Mouse (Mus musculus) stomach, embryonic 15.5 days (tissue): Measurements from ENCODE around the gene Ccdc162. TPM values are rescaled to one million over a fixed set of nuclear protein-coding genes. Genes with fewer than 3 reads are reported as not detected.

Experiments
- ATAC-seq: fragments of 200-750 bp; cut with Nextera tagmentation; 2 replicates; pipeline ENCODE4 v1.8.0; 2017; ENCODE audit warnings: low read depth, moderate number of reproducible peaks, moderate TSS enrichment; ENCODE audit not compliant: insufficient read depth, low FRiP score
- H3K27ac ChIP-seq: fragments of 300-500 bp; sonication (generic); 2 replicates; pipeline ENCODE4 v1.5.1; 2015; ENCODE audit warnings: mild to moderate bottlenecking, inconsistent platforms
- H3K27me3 ChIP-seq: fragments of 300-500 bp; sonication (generic); replicated peaks from 2 replicates; pipeline ENCODE4 v1.6.1; 2015; ENCODE audit warnings: inconsistent platforms
- H3K36me3 ChIP-seq: fragments of 300-500 bp; sonication (generic); 2 replicates; pipeline ENCODE4 v1.6.1; 2015; ENCODE audit warnings: inconsistent platforms
- H3K4me1 ChIP-seq: fragments of 300-500 bp; sonication (generic); 2 replicates; pipeline ENCODE4 v1.6.1; 2015; ENCODE audit warnings: inconsistent platforms
- H3K4me2 ChIP-seq: fragments of 300-500 bp; sonication (generic); 2 replicates; pipeline ENCODE4 v1.6.1; 2015; ENCODE audit warnings: mild to moderate bottlenecking, inconsistent platforms
- H3K4me3 ChIP-seq: fragments of 300-500 bp; sonication (generic); replicated peaks from 2 replicates; pipeline ENCODE4 v1.5.1; 2015; ENCODE audit warnings: inconsistent platforms
- H3K9ac ChIP-seq: fragments of 300-500 bp; sonication (generic); 2 replicates; pipeline ENCODE4 v1.6.1; 2015; ENCODE audit warnings: inconsistent platforms
- H3K9me3 ChIP-seq: fragments of 300-500 bp; sonication (generic); 2 replicates; pipeline ENCODE4 v1.6.1; 2016; ENCODE audit warnings: inconsistent platforms
- WGBS: fragments of 180-500 bp; shearing (Covaris S2); methylation state at CpG from one replicate; pipeline ENCODE4 v1.1.7; 2015; 5-methylcytosine and 5-hydroxymethylcytosine counted together
- polyA plus RNA-seq: library from polyadenylated mRNA; unstranded; fragments of >200 nt; fragmentation: Nextera tagmentation; extraction: Ambion mirVana; gene quantifications from 2 replicates; pipeline ENCODE4 v1.2.1, GENCODE M21; 2015

The Ccdc162 gene
- polyA plus RNA-seq, 1 experiment from 2014 or later = 0.96 TPM

GRCm38 (mm10) chr10:41586947-41587852 is 129.2 kb downstream of the Ccdc162 start:
- 68% methylated on average over 18 of the region's 18 CpGs for WGBS
- ATAC-seq = no peak
- Histone ChIP-seq H3K4me2 (no peak overlapping the region), H3K4me1 (no peaks in the 10 kb centered on the region), H3K9me3 (no peaks in the 10 kb centered on the region), H3K36me3 (no peaks in the 10 kb centered on the region), H3K27ac (no peak overlapping the region), H3K4me3 (no peak overlapping the region), H3K9ac (no peak overlapping the region), H3K27me3 (no peaks in the 10 kb centered on the region)

- 63% methylated on average over 6 of the region's 6 CpGs for WGBS
- Histone ChIP-seq H3K4me2 (no peak overlapping the region), H3K27me3 (no peaks in the 10 kb centered on the region), H3K4me1 (no peaks in the 10 kb centered on the region), H3K27ac (peak overlapping the region; percentile 31; the same call in 1 of the 2 replicates), H3K9ac (no peak overlapping the region), H3K9me3 (no peaks in the 10 kb centered on the region), H3K36me3 (no peaks in the 10 kb centered on the region), H3K4me3 (no peak overlapping the region)
- no peak for ATAC-seq
These were observed 133.1 kb downstream of the Ccdc162 start for GRCm38 (mm10) chr10:41583383-41583782.

- Histone ChIP-seq H3K9me3 (no peaks in the 10 kb centered on the region), H3K4me3 (no peak overlapping the region), H3K27ac (peak overlapping the region; percentile 31; the same call in 1 of the 2 replicates), H3K4me2 (no peak overlapping the region), H3K27me3 (no peaks in the 10 kb centered on the region), H3K4me1 (no peaks in the 10 kb centered on the region), H3K9ac (no peak overlapping the region), H3K36me3 (no peaks in the 10 kb centered on the region)
- peak; percentile 79 for ATAC-seq
- 10% methylated on average over 5 of the region's 5 CpGs for WGBS
These were observed 133.5 kb downstream of the Ccdc162 start for GRCm38 (mm10) chr10:41582901-41583361.

GRCm38 (mm10) chr10:41580441-41580840 is 136.0 kb downstream of the Ccdc162 start:
- no peak overlapping the region for H3K4me3 ChIP-seq
- no peaks in the 10 kb centered on the region for H3K36me3 ChIP-seq
- H3K9ac ChIP-seq = no peak overlapping the region
- no peaks in the 10 kb centered on the region for H3K4me1 ChIP-seq
- no peaks in the 10 kb centered on the region for H3K27me3 ChIP-seq
- no peak overlapping the region for H3K27ac ChIP-seq
- no peak for ATAC-seq
- H3K4me2 ChIP-seq = no peak overlapping the region
- WGBS = 62% methylated on average over 4 of the region's 4 CpGs
- H3K9me3 ChIP-seq = no peaks in the 10 kb centered on the region

GRCm38 (mm10) chr10:41578541-41578940 is 137.9 kb downstream of the Ccdc162 start:
- 71% methylated on average over 1 of the region's 1 CpGs for WGBS
- H3K36me3 ChIP-seq = no peaks in the 10 kb centered on the region

GRCm38 (mm10) chr10:41576328-41576833 is 140.1 kb downstream of the Ccdc162 start:
- no peaks in the 10 kb centered on the region for H3K9me3 ChIP-seq
- no peak overlapping the region for H3K9ac ChIP-seq
- peaks cover 14% of the 10 kb centered on the region; the same call in 1 of the 2 replicates for H3K4me1 ChIP-seq
- no peaks in the 10 kb centered on the region for H3K36me3 ChIP-seq
- H3K4me2 ChIP-seq = no peak overlapping the region
- 73% methylated on average over 7 of the region's 7 CpGs for WGBS
- no peak overlapping the region for H3K27ac ChIP-seq
- no peak for ATAC-seq
- no peaks in the 10 kb centered on the region for H3K27me3 ChIP-seq
- H3K4me3 ChIP-seq = no peak overlapping the region

More at GRCm38 (mm10) chr10:41578541-41578940, 137.9 kb downstream of the Ccdc162 start:
- Histone ChIP-seq H3K4me1 (peaks cover under 1% of the 10 kb centered on the region; the same call in 1 of the 2 replicates), H3K4me2 (no peak overlapping the region), H3K4me3 (no peak overlapping the region), H3K27ac (no peak overlapping the region), H3K9ac (no peak overlapping the region), H3K9me3 (no peaks in the 10 kb centered on the region), H3K27me3 (no peaks in the 10 kb centered on the region)
- no peak for ATAC-seq

GRCm38 (mm10) chr10:41575451-41576327 is 140.7 kb downstream of the Ccdc162 start:
- no peak overlapping the region for H3K4me3 ChIP-seq
- no peak overlapping the region for H3K27ac ChIP-seq
- WGBS = 61% methylated on average over 8 of the region's 8 CpGs
- no peak overlapping the region for H3K9ac ChIP-seq
- H3K36me3 ChIP-seq = no peaks in the 10 kb centered on the region
- H3K27me3 ChIP-seq = no peaks in the 10 kb centered on the region
- no peaks in the 10 kb centered on the region for H3K9me3 ChIP-seq
- H3K4me2 ChIP-seq = no peak overlapping the region
- ATAC-seq = no peak
- H3K4me1 ChIP-seq = peaks cover 14% of the 10 kb centered on the region; the same call in 1 of the 2 replicates

- H3K27ac ChIP-seq = peak overlapping the region; percentile 51; the same call in 1 of the 2 replicates
- 0 out of 2 replicates have a peak, but pooled peaks have one; percentile 18 for ATAC-seq
These were observed 143.2 kb downstream of the Ccdc162 start for GRCm38 (mm10) chr10:41573190-41573589.

GRCm38 (mm10) chr10:41572274-41572673 is 144.2 kb downstream of the Ccdc162 start:
- H3K27me3 ChIP-seq = no peaks in the 10 kb centered on the region
- peaks cover 14% of the 10 kb centered on the region; the same call in 1 of the 2 replicates for H3K4me1 ChIP-seq
- H3K36me3 ChIP-seq = no peaks in the 10 kb centered on the region
- H3K9me3 ChIP-seq = no peaks in the 10 kb centered on the region
- no peak overlapping the region for H3K4me2 ChIP-seq
- peak overlapping the region; percentile 51; the same call in 1 of the 2 replicates for H3K27ac ChIP-seq
- no peak overlapping the region for H3K4me3 ChIP-seq
- no peak for ATAC-seq
- H3K9ac ChIP-seq = no peak overlapping the region
- 67% methylated on average over 4 of the region's 4 CpGs for WGBS

More at GRCm38 (mm10) chr10:41573190-41573589, 143.2 kb downstream of the Ccdc162 start:
- H3K27me3 ChIP-seq = no peaks in the 10 kb centered on the region
- 9% methylated on average over 6 of the region's 6 CpGs for WGBS
- no peak overlapping the region for H3K4me3 ChIP-seq
- H3K4me2 ChIP-seq = peak overlapping the region; percentile 14; the same call in 1 of the 2 replicates
- no peak overlapping the region for H3K9ac ChIP-seq
- H3K9me3 ChIP-seq = no peaks in the 10 kb centered on the region
- peaks cover 14% of the 10 kb centered on the region; the same call in 1 of the 2 replicates for H3K4me1 ChIP-seq
- H3K36me3 ChIP-seq = no peaks in the 10 kb centered on the region

- Histone ChIP-seq H3K27me3 (no peaks in the 10 kb centered on the region), H3K9ac (no peak overlapping the region), H3K36me3 (no peaks in the 10 kb centered on the region), H3K4me1 (peaks cover 14% of the 10 kb centered on the region; the same call in 1 of the 2 replicates), H3K27ac (no peak overlapping the region), H3K4me3 (no peak overlapping the region), H3K9me3 (no peaks in the 10 kb centered on the region), H3K4me2 (no peak overlapping the region)
- ATAC-seq = no peak
- 77% methylated on average over 4 of the region's 4 CpGs for WGBS
These were observed 145.4 kb downstream of the Ccdc162 start for GRCm38 (mm10) chr10:41571065-41571464.

- ATAC-seq = peak; percentile 22; the same call in 1 of the 2 replicates
These were observed 148.1 kb downstream of the Ccdc162 start for GRCm38 (mm10) chr10:41568306-41568705.

More at GRCm38 (mm10) chr10:41568306-41568705, 148.1 kb downstream of the Ccdc162 start:
- Histone ChIP-seq H3K36me3 (no peaks in the 10 kb centered on the region), H3K9me3 (no peaks in the 10 kb centered on the region), H3K27me3 (no peaks in the 10 kb centered on the region), H3K27ac (no peak overlapping the region), H3K4me3 (no peak overlapping the region), H3K4me2 (no peak overlapping the region), H3K9ac (no peak overlapping the region), H3K4me1 (peaks cover 15% of the 10 kb centered on the region)
- 21% methylated on average over 3 of the region's 3 CpGs for WGBS
